Mouse (Mus musculus): Measurements from ENCODE around the gene Nap1l4. TPM values are rescaled to one million over a fixed set of nuclear protein-coding genes. Genes with fewer than 3 reads are reported as not detected.
A peak's percentile ranks its signal among the peaks of the same experiment; 100 is the strongest.

Nap1l4 gene
- polyA plus RNA-seq, 1 experiment from 2014 or later = 61.2 TPM

DNA sequence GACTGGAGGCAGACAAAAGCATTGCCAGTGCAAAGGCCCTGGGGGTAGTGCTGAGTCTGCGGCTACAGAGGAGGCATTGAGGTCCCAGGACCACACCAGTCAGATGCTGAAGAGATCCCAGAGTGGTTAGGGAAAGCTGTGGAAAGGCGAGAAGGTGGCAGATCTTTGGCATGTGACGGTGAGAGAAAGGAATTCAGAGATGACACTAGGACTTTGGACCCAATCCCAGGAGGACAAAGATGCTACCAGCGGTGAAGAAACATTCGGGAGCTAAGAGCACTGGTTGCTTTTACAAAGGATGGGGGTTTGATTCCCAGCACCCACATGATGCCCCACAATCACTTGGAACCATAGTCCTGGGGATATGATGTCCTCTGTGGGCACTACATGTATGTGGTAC is 71.1 kb downstream of the Nap1l4 start:
- no peak overlapping the region for H3K4me2 ChIP-seq (ENCODE audit: low read depth, low read length)
- H3K27me3 ChIP-seq (ENCODE audit: insufficient read depth, low read length) = no peaks in the 10 kb centered on the region

DNA sequence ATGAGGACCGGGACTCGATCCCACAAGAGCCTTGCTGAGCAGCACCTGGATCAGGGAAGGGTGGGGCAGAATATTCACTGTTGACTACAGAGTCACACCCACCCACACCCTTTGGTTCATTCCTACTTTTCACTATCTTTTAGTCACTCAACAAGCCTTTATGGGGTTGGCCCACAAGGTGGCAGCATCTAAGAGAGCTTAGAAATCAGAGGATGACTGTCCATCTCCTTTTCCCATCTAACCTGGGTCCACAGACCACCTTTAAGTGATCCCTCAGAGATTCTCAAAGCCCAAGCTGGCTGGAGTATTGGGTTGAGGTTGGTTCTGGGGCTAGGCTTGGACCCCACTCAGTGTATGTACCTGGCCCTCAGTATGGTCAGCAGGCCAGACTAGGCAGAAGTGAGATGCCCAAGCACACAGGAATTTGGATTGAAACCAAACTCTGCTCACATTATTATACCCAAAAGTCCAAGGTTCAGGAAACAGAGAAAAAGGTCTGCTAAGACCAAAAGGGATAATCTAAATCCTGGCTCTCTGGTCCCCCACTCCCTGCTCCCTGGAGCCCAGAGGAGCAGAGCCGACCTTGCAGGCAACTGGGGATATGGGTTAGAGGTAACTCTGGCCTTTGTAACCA is 72.1 kb downstream of the Nap1l4 start:
- H3K9ac ChIP-seq (replicated peaks) = no peak overlapping the region
- H3K36me3 ChIP-seq (replicated peaks; ENCODE audit: insufficient read depth, low read length) = no peaks in the 10 kb centered on the region
- TF ChIP-seq EP300 (IDR thresholded peaks at IDR 0.05; ENCODE audit: low read depth) (no peak), CTCF (IDR thresholded peaks at IDR 0.05; ENCODE audit: low read depth) (peak; percentile 34)
- no peaks in the 10 kb centered on the region for H3K27me3 ChIP-seq (ENCODE audit: insufficient read depth, low read length)
- DNase-seq = no peak
- H3K27ac ChIP-seq (ENCODE audit: low read depth) = no peak overlapping the region
- H3K4me3 ChIP-seq (ENCODE audit: low read depth, low read length) = no peak overlapping the region
- no peaks in the 10 kb centered on the region for H3K9me3 ChIP-seq (ENCODE audit: low read length)
- no peak for ATAC-seq
- peaks cover 22% of the 10 kb centered on the region for H3K4me1 ChIP-seq (ENCODE audit: insufficient read depth)
- no peak overlapping the region for H3K4me2 ChIP-seq (ENCODE audit: low read depth, low read length)
- whole genome bisulfite sequencing (ENCODE audit: insufficient replicate concordance) = 86% methylated on average over 3 of the region's 3 CpGs

More for the DNA sequence above, 71.1 kb downstream of the Nap1l4 start:
- 80% methylated on average over 5 of the region's 5 CpGs for WGBS (ENCODE audit: insufficient replicate concordance)
- Histone ChIP-seq H3K9ac (replicated peaks) (no peak overlapping the region), H3K27ac (ENCODE audit: low read depth) (no peak overlapping the region), H3K4me3 (ENCODE audit: low read depth, low read length) (no peak overlapping the region), H3K4me1 (ENCODE audit: insufficient read depth) (peaks cover 22% of the 10 kb centered on the region), H3K9me3 (ENCODE audit: low read length) (no peaks in the 10 kb centered on the region), H3K36me3 (replicated peaks; ENCODE audit: insufficient read depth, low read length) (no peaks in the 10 kb centered on the region)
- ATAC-seq (no peak), DNase-seq (no peak)
- TF ChIP-seq CTCF (IDR thresholded peaks at IDR 0.05; ENCODE audit: low read depth) (no peak), EP300 (IDR thresholded peaks at IDR 0.05; ENCODE audit: low read depth) (no peak)

DNA sequence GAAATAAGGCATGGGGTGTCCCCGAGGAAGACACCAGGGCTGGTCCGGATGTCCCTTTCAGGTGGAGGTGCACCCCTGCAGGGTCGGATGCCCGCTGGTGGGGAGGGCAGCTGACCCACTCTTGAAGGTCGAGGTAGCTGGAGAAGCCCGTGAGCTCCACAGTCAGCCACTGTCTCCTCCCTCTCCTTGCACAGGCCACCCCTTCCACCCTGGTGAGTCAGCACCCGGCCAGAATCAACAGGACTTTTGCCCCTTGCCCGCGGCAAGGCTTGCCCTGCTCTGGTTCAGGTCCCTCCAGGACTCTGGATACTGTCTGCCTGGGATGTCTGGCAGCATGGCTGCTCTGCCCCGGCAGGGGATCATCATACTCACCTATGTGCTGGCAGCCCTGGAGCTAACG is 73.0 kb downstream of the Nap1l4 start:
- no peak overlapping the region for H3K9ac ChIP-seq (replicated peaks)
- peaks cover 22% of the 10 kb centered on the region for H3K4me1 ChIP-seq (ENCODE audit: insufficient read depth)
- no peaks in the 10 kb centered on the region for H3K9me3 ChIP-seq (ENCODE audit: low read length)
- peak overlapping the region; percentile 44; the same call in 1 of the 2 replicates for H3K27ac ChIP-seq (ENCODE audit: low read depth)
- 41% methylated on average over 11 of the region's 11 CpGs for WGBS (ENCODE audit: insufficient replicate concordance)
- H3K36me3 ChIP-seq (replicated peaks; ENCODE audit: insufficient read depth, low read length) = no peaks in the 10 kb centered on the region
- TF ChIP-seq EP300 (IDR thresholded peaks at IDR 0.05; ENCODE audit: low read depth) (no peak), CTCF (IDR thresholded peaks at IDR 0.05; ENCODE audit: low read depth) (no peak)
- ATAC-seq = peak; percentile 79
- DNase-seq = peak; percentile 61
- H3K4me2 ChIP-seq (ENCODE audit: low read depth, low read length) = peak overlapping the region; percentile 27
- H3K27me3 ChIP-seq (ENCODE audit: insufficient read depth, low read length) = no peaks in the 10 kb centered on the region
- no peak overlapping the region for H3K4me3 ChIP-seq (ENCODE audit: low read depth, low read length)

DNA sequence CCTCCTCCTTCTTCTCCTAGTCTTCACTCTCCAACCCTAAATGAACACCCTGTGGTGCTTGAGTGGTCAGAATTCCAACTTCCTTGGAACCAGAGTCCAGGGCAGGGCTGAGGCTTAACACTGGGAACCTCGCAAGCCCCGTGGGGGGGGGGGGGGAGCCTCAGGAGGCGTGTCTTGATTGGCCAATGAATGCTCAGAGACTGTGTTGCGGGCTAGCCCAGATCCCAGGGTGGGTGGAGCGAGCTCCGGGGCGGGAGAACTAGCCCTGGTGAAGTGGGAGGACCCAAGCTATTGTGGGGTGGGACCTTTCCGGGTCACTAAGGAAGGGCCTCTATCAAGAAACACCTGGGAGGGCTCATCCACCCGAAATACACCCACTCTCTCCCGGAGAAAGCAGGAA is 74.1 kb downstream of the Nap1l4 start:
- Histone ChIP-seq H3K36me3 (replicated peaks; ENCODE audit: insufficient read depth, low read length) (no peaks in the 10 kb centered on the region), H3K27ac (ENCODE audit: low read depth) (peak overlapping the region; percentile 67), H3K9me3 (ENCODE audit: low read length) (no peaks in the 10 kb centered on the region), H3K9ac (replicated peaks) (no peak overlapping the region), H3K4me1 (ENCODE audit: insufficient read depth) (peaks cover 22% of the 10 kb centered on the region), H3K4me3 (ENCODE audit: low read depth, low read length) (no peak overlapping the region), H3K4me2 (ENCODE audit: low read depth, low read length) (peak overlapping the region; percentile 50), H3K27me3 (ENCODE audit: insufficient read depth, low read length) (no peaks in the 10 kb centered on the region)
- no peak for TF ChIP-seq EP300 (IDR thresholded peaks at IDR 0.05; ENCODE audit: low read depth)
- peak; percentile 48 for ATAC-seq
- 37% methylated on average over 10 of the region's 10 CpGs for WGBS (ENCODE audit: insufficient replicate concordance)
- peak; percentile 61 for DNase-seq

DNA sequence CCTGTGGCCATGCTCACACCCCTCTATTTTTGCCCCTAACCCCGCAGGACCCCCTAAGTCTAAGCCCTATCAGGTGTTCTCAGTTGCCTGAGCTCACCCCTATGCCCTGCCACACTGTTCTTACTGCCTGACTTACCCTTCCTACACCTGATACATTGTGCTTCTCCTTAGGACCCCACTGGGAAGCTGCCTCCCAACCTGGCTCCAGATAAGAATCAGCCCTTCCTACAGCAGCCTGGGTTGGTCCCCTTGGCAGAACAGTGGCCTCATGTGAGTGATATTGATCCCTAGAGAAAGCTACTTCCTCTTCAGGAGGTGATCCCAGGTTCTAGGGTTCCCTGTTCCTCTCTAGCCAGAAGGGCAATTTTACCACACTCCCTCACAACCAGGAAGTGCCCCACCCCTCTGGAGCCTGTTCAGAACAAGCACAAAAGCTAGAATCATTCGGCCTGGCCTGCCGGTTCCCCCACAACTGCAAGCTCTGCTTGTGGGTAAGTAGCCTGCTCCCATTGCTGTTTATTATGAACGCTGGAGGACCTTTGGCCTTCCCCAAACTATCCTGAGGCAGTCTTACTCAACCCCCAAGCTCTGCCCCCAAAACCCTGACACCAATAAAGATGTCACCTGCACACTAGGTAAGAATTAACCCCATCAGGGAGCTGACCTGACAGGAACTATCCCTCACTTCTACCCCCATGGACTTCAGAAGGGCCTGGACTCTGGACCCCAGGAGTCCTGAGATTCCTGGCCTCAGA is 75.4 kb downstream of the Nap1l4 start, which contains the start of gene Slc22a18:
Slc22a18 (plus strand) TSS at position 390 of the 755 bp plus-strand sequence.
- DNase-seq (peak; percentile 56), ATAC-seq (peak; percentile 62)
- Histone ChIP-seq H3K9ac (replicated peaks) (no peak within 1 kb of the TSS), H3K4me2 (ENCODE audit: low read depth, low read length) (peak within 1 kb of the TSS; percentile 50), H3K27me3 (ENCODE audit: insufficient read depth, low read length) (0 out of 2 replicates have a peak, but pooled peaks cover 2% of the 10 kb centered on the region), H3K27ac (ENCODE audit: low read depth) (peak within 1 kb of the TSS; percentile 67), H3K9me3 (ENCODE audit: low read length) (no peaks in the 10 kb centered on the region), H3K4me1 (ENCODE audit: insufficient read depth) (peaks cover 22% of the 10 kb centered on the region), H3K36me3 (replicated peaks; ENCODE audit: insufficient read depth, low read length) (no peaks in the 10 kb centered on the region), H3K4me3 (ENCODE audit: low read depth, low read length) (peak within 1 kb of the TSS; percentile 8)
- WGBS (ENCODE audit: insufficient replicate concordance) = 18% methylated on average over 4 of the region's 4 CpGs
- TF ChIP-seq CTCF (IDR thresholded peaks at IDR 0.05; ENCODE audit: low read depth) (no peak), EP300 (IDR thresholded peaks at IDR 0.05; ENCODE audit: low read depth) (no peak)

DNA sequence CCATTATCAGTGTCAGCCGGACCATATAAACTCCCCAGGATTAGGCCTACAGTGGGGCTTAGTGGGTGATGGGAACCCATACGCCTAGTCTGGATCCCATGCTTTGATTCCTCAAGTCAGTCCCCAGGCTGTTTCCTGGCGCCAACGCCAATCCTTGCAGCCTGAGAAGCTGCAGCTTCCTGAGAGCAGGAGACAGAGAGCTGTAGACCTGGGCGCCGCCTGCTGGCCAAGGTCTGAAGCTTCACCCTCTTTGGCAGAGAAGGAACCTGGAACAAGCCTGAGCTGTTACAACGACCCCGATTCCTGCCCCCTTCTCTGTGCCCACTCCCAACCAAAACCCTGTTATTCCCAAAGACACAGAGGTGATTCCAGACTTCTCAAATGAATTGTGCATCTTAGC is 79.0 kb downstream of the Nap1l4 start:
- Histone ChIP-seq H3K4me2 (ENCODE audit: low read depth, low read length) (no peak overlapping the region), H3K4me1 (ENCODE audit: insufficient read depth) (peaks cover 17% of the 10 kb centered on the region), H3K9me3 (ENCODE audit: low read length) (no peaks in the 10 kb centered on the region), H3K27ac (ENCODE audit: low read depth) (no peak overlapping the region), H3K36me3 (replicated peaks; ENCODE audit: insufficient read depth, low read length) (no peaks in the 10 kb centered on the region), H3K4me3 (ENCODE audit: low read depth, low read length) (no peak overlapping the region), H3K9ac (replicated peaks) (no peak overlapping the region), H3K27me3 (ENCODE audit: insufficient read depth, low read length) (0 out of 2 replicates have a peak, but pooled peaks cover 2% of the 10 kb centered on the region)
- no peak for TF ChIP-seq EP300 (IDR thresholded peaks at IDR 0.05; ENCODE audit: low read depth)
- TF ChIP-seq CTCF (IDR thresholded peaks at IDR 0.05; ENCODE audit: low read depth) = peak; percentile 90
- DNase-seq (peak; percentile 80), ATAC-seq (no peak)
- 17% methylated on average over 8 of the region's 8 CpGs for WGBS (ENCODE audit: insufficient replicate concordance)
